Mouse (Mus musculus) erythroid progenitor cell, adult 5-6 weeks (primary cell): ENCODE results near the gene Grin2a. TPM values are rescaled to one million over a fixed set of nuclear protein-coding genes. Genes with fewer than 3 reads are reported as not detected.
"Not testable (repeated sequence)": the region's sequence is repeated elsewhere in the genome, so short reads cannot be mapped to it uniquely, and the experiment has no call there.

Experiments used
- ATAC-seq: replicated peaks from 2 replicates; pipeline ENCODE4 v1.8.0; 2016; ENCODE audit warnings: moderate number of reproducible peaks, mild to moderate bottlenecking, moderate TSS enrichment, inconsistent platforms; ENCODE audit not compliant: poor library complexity, low FRiP score, severe bottlenecking
- total RNA-seq, 2 experiments: library from RNA; stranded (forward) in 1 of 2; stranded (reverse) in 1 of 2; fragments of 150-400 nt in 1 of 2; fragments of 186-747, 209-891 nt in 1 of 2; gene quantifications; 2 replicates each; pipeline versions ENCODE4 v1.2.3 to v1.2.4; 2015 to 2017; ENCODE audit warnings: low replicate concordance in 2 of 2

Grin2a gene
- total RNA-seq, 2 experiments from 2014 or later = not detected

GRCm38 (mm10) chr16:9680572-9680971 lies 314.8 kb downstream of the Grin2a start:
- ATAC-seq = no peak

GRCm38 (mm10) chr16:9679994-9680393 lies 315.4 kb downstream of the Grin2a start:
- no peak for ATAC-seq

- no peak for ATAC-seq
These were observed 316.6 kb downstream of the Grin2a start for GRCm38 (mm10) chr16:9678750-9679149.

- ATAC-seq = no peak
These were observed 323.0 kb downstream of the Grin2a start for GRCm38 (mm10) chr16:9672390-9672789.

- no peak for ATAC-seq
These were observed 324.1 kb downstream of the Grin2a start for GRCm38 (mm10) chr16:9671222-9671621.

- ATAC-seq = no peak
These were observed 324.6 kb downstream of the Grin2a start for GRCm38 (mm10) chr16:9670750-9671161.

- no peak for ATAC-seq
These were observed 329.5 kb downstream of the Grin2a start for GRCm38 (mm10) chr16:9665896-9666295.

- no peak for ATAC-seq
These were observed 331.3 kb downstream of the Grin2a start for GRCm38 (mm10) chr16:9664060-9664459.

- ATAC-seq = no peak
These were observed 331.9 kb downstream of the Grin2a start for GRCm38 (mm10) chr16:9663508-9663907.

- ATAC-seq = no peak
These were observed 369.5 kb downstream of the Grin2a start for GRCm38 (mm10) chr16:9625652-9626444.

GRCm38 (mm10) chr16:9624346-9624745 lies 371.0 kb downstream of the Grin2a start:
- no peak for ATAC-seq

- ATAC-seq = no peak
These were observed 377.2 kb downstream of the Grin2a start for GRCm38 (mm10) chr16:9618206-9618605.

GRCm38 (mm10) chr16:9617215-9617614 lies 378.1 kb downstream of the Grin2a start:
- ATAC-seq = no peak

- no peak for ATAC-seq
These were observed 378.6 kb downstream of the Grin2a start for GRCm38 (mm10) chr16:9616807-9617206.

- not testable (repeated sequence) for ATAC-seq
These were observed 382.8 kb downstream of the Grin2a start for GRCm38 (mm10) chr16:9612596-9612995.

- ATAC-seq = no peak
These were observed 387.9 kb downstream of the Grin2a start for GRCm38 (mm10) chr16:9607432-9607831.

GRCm38 (mm10) chr16:9603983-9604382 lies 391.4 kb downstream of the Grin2a start:
- no peak for ATAC-seq

- ATAC-seq = no peak
These were observed 392.8 kb downstream of the Grin2a start for GRCm38 (mm10) chr16:9602579-9602978.

- ATAC-seq = no peak
These were observed 406.2 kb downstream of the Grin2a start for GRCm38 (mm10) chr16:9589176-9589575.

GRCm38 (mm10) chr16:9588431-9588830 lies 406.9 kb downstream of the Grin2a start:
- no peak for ATAC-seq

GRCm38 (mm10) chr16:9583981-9584380 lies 411.4 kb downstream of the Grin2a start:
- no peak for ATAC-seq

GRCm38 (mm10) chr16:9571793-9572192 lies 423.6 kb downstream of the Grin2a start:
- no peak for ATAC-seq
